Mouse (Mus musculus): ENCODE data around the gene Piezo1.
A peak's percentile ranks its signal among the peaks of the same experiment; 100 is the strongest.

Piezo1 gene

GRCm38 (mm10) chr8:122500856-122501255 is 50.3 kb downstream of the Piezo1 start:
- DNase-seq (ENCODE audit: low spot score in 2 of 2) = peak in 1 of 2 experiments; percentile 68

- no peak for DNase-seq (ENCODE audit: low spot score in 2 of 2)
Measured at GRCm38 (mm10) chr8:122497912-122498311, 53.2 kb downstream of the Piezo1 start.

- no peak for DNase-seq (ENCODE audit: low spot score in 2 of 2)
Measured at GRCm38 (mm10) chr8:122497016-122497734, 54.0 kb downstream of the Piezo1 start.

GRCm38 (mm10) chr8:122488387-122488786 is 62.7 kb downstream of the Piezo1 start:
- no peak for DNase-seq (ENCODE audit: low spot score in 2 of 2)

GRCm38 (mm10) chr8:122484831-122485230 is 66.3 kb downstream of the Piezo1 start:
- no peak for DNase-seq (ENCODE audit: low spot score in 2 of 2)

- DNase-seq (ENCODE audit: low spot score in 2 of 2) = no peak
Measured at GRCm38 (mm10) chr8:122483877-122484276, 67.3 kb downstream of the Piezo1 start.

- DNase-seq (ENCODE audit: low spot score in 2 of 2) = no peak
Measured at GRCm38 (mm10) chr8:122482448-122482847, 68.7 kb downstream of the Piezo1 start.

GRCm38 (mm10) chr8:122475580-122476320 is 75.4 kb downstream of the Piezo1 start, which contains the start of the genes Rnf166 and Ctu2:
Gene Rnf166 (minus strand): TSS chr8:122476064.
Gene Ctu2 (plus strand): TSS chr8:122476143.
- DNase-seq (ENCODE audit: low spot score in 2 of 2) = peak; percentile 82 to 92

GRCm38 (mm10) chr8:122474951-122475560 is 76.1 kb downstream of the Piezo1 start:
- no peak for DNase-seq (ENCODE audit: low spot score in 2 of 2)

GRCm38 (mm10) chr8:122473911-122474421 is 77.2 kb downstream of the Piezo1 start:
- DNase-seq (ENCODE audit: low spot score in 2 of 2) = no peak

GRCm38 (mm10) chr8:122470691-122471090 is 80.4 kb downstream of the Piezo1 start:
- DNase-seq (ENCODE audit: low spot score in 2 of 2) = no peak

GRCm38 (mm10) chr8:122469965-122470364 is 81.2 kb downstream of the Piezo1 start:
- DNase-seq (ENCODE audit: low spot score in 2 of 2) = no peak

- no peak for DNase-seq (ENCODE audit: low spot score in 2 of 2)
Measured at GRCm38 (mm10) chr8:122469407-122469806, 81.7 kb downstream of the Piezo1 start.

- no peak for DNase-seq (ENCODE audit: low spot score in 2 of 2)
Measured at GRCm38 (mm10) chr8:122467816-122468215, 83.3 kb downstream of the Piezo1 start.

GRCm38 (mm10) chr8:122464985-122465384 is 86.1 kb downstream of the Piezo1 start:
- DNase-seq (ENCODE audit: low spot score in 2 of 2) = no peak

GRCm38 (mm10) chr8:122463651-122464640 is 87.2 kb downstream of the Piezo1 start:
- DNase-seq (ENCODE audit: low spot score in 2 of 2) = no peak

- DNase-seq (ENCODE audit: low spot score in 2 of 2) = no peak
Measured at GRCm38 (mm10) chr8:122462510-122462909, 88.6 kb downstream of the Piezo1 start.

- no peak for DNase-seq (ENCODE audit: low spot score in 2 of 2)
Measured at GRCm38 (mm10) chr8:122461473-122462148, 89.5 kb downstream of the Piezo1 start.

GRCm38 (mm10) chr8:122460524-122461472 is 90.3 kb downstream of the Piezo1 start, which contains the start of gene Snai3:
Gene Snai3 (minus strand): TSS chr8:122460733.
- no peak for DNase-seq (ENCODE audit: low spot score in 2 of 2)

All from frontal cortex, postnatal 10 days (tissue).